Mouse (Mus musculus): ENCODE measurements around the gene Acbd3. TPM values are rescaled to one million over a fixed set of nuclear protein-coding genes. Genes with fewer than 3 reads are reported as not detected.

Gene Acbd3
- total and polyA plus RNA-seq, 3 experiments = 9.0 to 23.8 (median 20.6) TPM

- H3K27ac ChIP-seq = no peak overlapping the region
- intact Hi-C loops (cut with DNase I) = no loop called here
- H3K79me2 ChIP-seq (replicated peaks; ENCODE audit: control insufficient read depth, insufficient read depth, low read length) = no peaks in the 10 kb centered on the region
- no peak overlapping the region for H3K9ac ChIP-seq (ENCODE audit: low read depth, low read length)
- 2% methylated on average over 21 of the region's 21 CpGs for WGBS
- DNase-seq = no peak
- no peaks in the 10 kb centered on the region for H3K27me3 ChIP-seq (ENCODE audit: control insufficient read depth, insufficient read depth, low read length)
- H3K4me1 ChIP-seq (ENCODE audit: control insufficient read depth, insufficient read depth, low read length) = no peaks in the 10 kb centered on the region
- H3K4me3 ChIP-seq = peak overlapping the region; percentile 38
- H3K36me3 ChIP-seq (ENCODE audit: control insufficient read depth, insufficient read depth, low read length) = no peaks in the 10 kb centered on the region
- no peak for TF ChIP-seq EP300 (IDR thresholded peaks at IDR 0.05; ENCODE audit: insufficient read depth, low read depth, low read length)
- TF ChIP-seq CTCF (IDR thresholded peaks at IDR 0.05) = 0 out of 2 replicates have a peak, but pooled peaks have one; percentile 6
These were observed 68.3 kb downstream of the Acbd3 start for GRCm38 (mm10) chr1:180794170-180794569.

- 98% methylated on average over 5 of the region's 5 CpGs for WGBS
- no peaks in the 10 kb centered on the region for H3K27me3 ChIP-seq (ENCODE audit: control insufficient read depth, insufficient read depth, low read length)
- no peak for TF ChIP-seq EP300 (IDR thresholded peaks at IDR 0.05; ENCODE audit: insufficient read depth, low read depth, low read length)
- no peak for TF ChIP-seq POLR2A (IDR thresholded peaks at IDR 0.05; ENCODE audit: insufficient read depth, low read depth, low read length)
- TF ChIP-seq CTCF (IDR thresholded peaks at IDR 0.05) = no peak
- H3K4me1 ChIP-seq (ENCODE audit: control insufficient read depth, insufficient read depth, low read length) = no peaks in the 10 kb centered on the region
- peaks cover 8% of the 10 kb centered on the region for H3K36me3 ChIP-seq (ENCODE audit: control insufficient read depth, insufficient read depth, low read length)
- H3K4me3 ChIP-seq = no peak overlapping the region
- H3K9ac ChIP-seq (ENCODE audit: low read depth, low read length) = no peak overlapping the region
- no peaks in the 10 kb centered on the region for H3K79me2 ChIP-seq (replicated peaks; ENCODE audit: control insufficient read depth, insufficient read depth, low read length)
- no peak for DNase-seq
- no peak overlapping the region for H3K27ac ChIP-seq
- intact Hi-C loops (cut with DNase I) = no loop called here
These were observed 72.8 kb downstream of the Acbd3 start for GRCm38 (mm10) chr1:180798660-180799059.

- peaks cover 8% of the 10 kb centered on the region for H3K36me3 ChIP-seq (ENCODE audit: control insufficient read depth, insufficient read depth, low read length)
- no peak for DNase-seq
These were observed 73.4 kb downstream of the Acbd3 start for GRCm38 (mm10) chr1:180799253-180799652.

DNA sequence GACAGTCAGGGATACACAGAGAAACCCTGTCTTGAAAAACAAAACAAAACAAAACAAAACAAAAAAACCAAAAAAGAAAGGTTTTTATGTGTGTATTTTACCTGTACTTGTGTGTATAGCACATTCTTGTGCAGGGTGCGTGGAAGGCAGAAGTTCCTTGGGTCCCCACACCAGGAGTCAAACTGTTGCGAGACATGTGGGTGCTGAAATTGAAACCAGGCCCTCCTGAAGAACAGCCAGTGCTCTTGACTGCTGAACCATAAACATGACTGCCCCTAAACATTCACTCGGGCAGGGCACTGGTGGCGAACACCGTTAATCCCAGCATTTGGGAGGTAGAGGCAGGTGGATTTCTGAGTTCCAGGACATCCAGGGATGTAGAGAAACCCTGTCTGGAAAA lies 74.2 kb downstream of the Acbd3 start:
- no peak overlapping the region for H3K9ac ChIP-seq (ENCODE audit: low read depth, low read length)
- peaks cover 13% of the 10 kb centered on the region for H3K36me3 ChIP-seq (ENCODE audit: control insufficient read depth, insufficient read depth, low read length)
- no peak overlapping the region for H3K4me3 ChIP-seq
- no peak for DNase-seq
- H3K79me2 ChIP-seq (replicated peaks; ENCODE audit: control insufficient read depth, insufficient read depth, low read length) = no peaks in the 10 kb centered on the region
- WGBS = 98% methylated on average over 5 of the region's 5 CpGs
- no peaks in the 10 kb centered on the region for H3K27me3 ChIP-seq (ENCODE audit: control insufficient read depth, insufficient read depth, low read length)
- H3K4me1 ChIP-seq (ENCODE audit: control insufficient read depth, insufficient read depth, low read length) = no peaks in the 10 kb centered on the region
- intact Hi-C loops (cut with DNase I) = no loop called here
- TF ChIP-seq POLR2A (IDR thresholded peaks at IDR 0.05; ENCODE audit: insufficient read depth, low read depth, low read length) = no peak
- no peak for TF ChIP-seq CTCF (IDR thresholded peaks at IDR 0.05)
- no peak for TF ChIP-seq EP300 (IDR thresholded peaks at IDR 0.05; ENCODE audit: insufficient read depth, low read depth, low read length)
- H3K27ac ChIP-seq = no peak overlapping the region

More at GRCm38 (mm10) chr1:180799253-180799652, 73.4 kb downstream of the Acbd3 start:
- TF ChIP-seq POLR2A (IDR thresholded peaks at IDR 0.05; ENCODE audit: insufficient read depth, low read depth, low read length) (no peak), EP300 (IDR thresholded peaks at IDR 0.05; ENCODE audit: insufficient read depth, low read depth, low read length) (no peak), CTCF (IDR thresholded peaks at IDR 0.05) (no peak)
- Histone ChIP-seq H3K79me2 (replicated peaks; ENCODE audit: control insufficient read depth, insufficient read depth, low read length) (no peaks in the 10 kb centered on the region), H3K4me1 (ENCODE audit: control insufficient read depth, insufficient read depth, low read length) (no peaks in the 10 kb centered on the region), H3K27ac (no peak overlapping the region), H3K9ac (ENCODE audit: low read depth, low read length) (no peak overlapping the region), H3K27me3 (ENCODE audit: control insufficient read depth, insufficient read depth, low read length) (no peaks in the 10 kb centered on the region), H3K4me3 (no peak overlapping the region)
- intact Hi-C loops (cut with DNase I) = no loop called here
- 74% methylated on average over 5 of the region's 5 CpGs for WGBS

- Histone ChIP-seq H3K9ac (ENCODE audit: low read depth, low read length) (no peak overlapping the region), H3K27me3 (ENCODE audit: control insufficient read depth, insufficient read depth, low read length) (no peaks in the 10 kb centered on the region), H3K4me3 (no peak overlapping the region), H3K27ac (no peak overlapping the region), H3K79me2 (replicated peaks; ENCODE audit: control insufficient read depth, insufficient read depth, low read length) (peaks cover 2% of the 10 kb centered on the region), H3K36me3 (ENCODE audit: control insufficient read depth, insufficient read depth, low read length) (peaks cover 21% of the 10 kb centered on the region), H3K4me1 (ENCODE audit: control insufficient read depth, insufficient read depth, low read length) (no peaks in the 10 kb centered on the region)
- no peak for DNase-seq
- intact Hi-C loops (cut with DNase I) = no loop called here
- WGBS = 52% methylated on average over 2 of the region's 2 CpGs
- TF ChIP-seq EP300 (IDR thresholded peaks at IDR 0.05; ENCODE audit: insufficient read depth, low read depth, low read length) (no peak), POLR2A (IDR thresholded peaks at IDR 0.05; ENCODE audit: insufficient read depth, low read depth, low read length) (no peak), CTCF (IDR thresholded peaks at IDR 0.05) (no peak)
These were observed 75.0 kb downstream of the Acbd3 start for GRCm38 (mm10) chr1:180800814-180801213.

DNA sequence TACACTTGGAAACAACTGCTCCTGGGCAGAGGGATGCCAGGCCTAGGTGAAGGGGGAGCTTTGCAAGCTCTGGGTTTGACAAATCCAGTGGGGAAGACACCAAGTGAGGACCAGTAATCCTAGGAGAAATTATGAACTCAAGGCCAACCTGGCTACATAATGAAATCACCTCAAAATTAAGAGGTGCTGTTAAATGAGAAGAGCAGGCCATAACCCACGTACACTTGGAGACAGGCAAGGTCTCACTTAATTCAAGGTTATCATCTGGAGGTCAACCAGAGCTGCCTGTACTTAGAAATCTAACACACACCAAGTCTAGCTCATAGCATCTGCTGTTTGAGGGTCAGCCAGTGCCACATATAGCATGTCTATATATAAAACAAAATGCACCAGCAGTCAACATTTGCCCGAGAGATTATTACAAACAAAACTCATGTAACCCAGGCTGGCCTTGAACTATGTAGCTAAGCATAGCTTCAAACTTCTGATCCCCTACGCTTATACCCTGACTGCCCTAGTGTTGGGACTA lies 75.7 kb downstream of the Acbd3 start:
- H3K79me2 ChIP-seq (replicated peaks; ENCODE audit: control insufficient read depth, insufficient read depth, low read length) = peaks cover 4% of the 10 kb centered on the region
- no peak for DNase-seq
- H3K4me3 ChIP-seq = no peak overlapping the region
- H3K4me1 ChIP-seq (ENCODE audit: control insufficient read depth, insufficient read depth, low read length) = no peaks in the 10 kb centered on the region
- no peak overlapping the region for H3K9ac ChIP-seq (ENCODE audit: low read depth, low read length)
- no peaks in the 10 kb centered on the region for H3K27me3 ChIP-seq (ENCODE audit: control insufficient read depth, insufficient read depth, low read length)
- 60% methylated on average over 3 of the region's 3 CpGs for WGBS
- H3K36me3 ChIP-seq (ENCODE audit: control insufficient read depth, insufficient read depth, low read length) = peaks cover 27% of the 10 kb centered on the region
- intact Hi-C loops (cut with DNase I) = no loop called here
- H3K27ac ChIP-seq = no peak overlapping the region
- no peak for TF ChIP-seq CTCF (IDR thresholded peaks at IDR 0.05)
- TF ChIP-seq EP300 (IDR thresholded peaks at IDR 0.05; ENCODE audit: insufficient read depth, low read depth, low read length) = no peak
- no peak; the same call in 1 of the 2 replicates for TF ChIP-seq POLR2A (IDR thresholded peaks at IDR 0.05; ENCODE audit: insufficient read depth, low read depth, low read length)

Other genes starting within 250 kb of the Acbd3 start
- 1 to 10 TPM; 2.0 to 2.8 TPM for gene Stum, start 242.5 kb upstream of the Acbd3 start, total RNA-seq (2021)
- gene Stum, start 242.5 kb upstream of the Acbd3 start, polyA plus RNA-seq (2012; rRNA removed) = 3.7 and 6.0 TPM in 2 replicates
- 10 to 100 TPM; 56.9 to 60.2 TPM for gene Parp1, start 157.1 kb upstream of the Acbd3 start, total RNA-seq (2021)
- 19.5 and 31.9 TPM in 2 replicates for gene Parp1, start 157.1 kb upstream of the Acbd3 start, polyA plus RNA-seq (2012; rRNA removed)
- 1 to 10 TPM; 2.2 to 2.4 TPM for gene Lin9, start 84.9 kb upstream of the Acbd3 start, total RNA-seq (2021)
- gene Lin9, start 84.9 kb upstream of the Acbd3 start, polyA plus RNA-seq (2012; rRNA removed) = 1.5 and 2.6 TPM in 2 replicates
- not detected for gene Mixl1, start 29.0 kb upstream of the Acbd3 start, total RNA-seq (2021)
- gene Mixl1, start 29.0 kb upstream of the Acbd3 start, polyA plus RNA-seq (2012; rRNA removed) = not detected in 2 replicates
- gene H3f3a, start 87.9 kb downstream of the Acbd3 start, total RNA-seq (2021) = 100 to 1,000 TPM; 405 to 430 TPM
- gene H3f3a, start 87.9 kb downstream of the Acbd3 start, polyA plus RNA-seq (2012; rRNA removed) = 258 and 363 TPM in 2 replicates
- gene Sde2, start 125.1 kb downstream of the Acbd3 start, total RNA-seq (2021) = 10 to 100 TPM; 11.7 to 12.1 TPM
- gene Sde2, start 125.1 kb downstream of the Acbd3 start, polyA plus RNA-seq (2012; rRNA removed) = 5.0 and 9.8 TPM in 2 replicates
- gene Lefty2, start 167.1 kb downstream of the Acbd3 start, total RNA-seq (2021) = not detected
- 0.08 and 0.15 TPM in 2 replicates for gene Lefty2, start 167.1 kb downstream of the Acbd3 start, polyA plus RNA-seq (2012; rRNA removed)
- 10 to 100 TPM; 10.3 to 12.4 TPM for gene Pycr2, start 178.2 kb downstream of the Acbd3 start, total RNA-seq (2021)
- gene Pycr2, start 178.2 kb downstream of the Acbd3 start, polyA plus RNA-seq (2012; rRNA removed) = 12.7 and 13.9 TPM in 2 replicates
- under 1 TPM; 0.41 to 0.57 TPM for gene Lefty1, start 209.0 kb downstream of the Acbd3 start, total RNA-seq (2021)
- 3.0 and 3.3 TPM in 2 replicates for gene Lefty1, start 209.0 kb downstream of the Acbd3 start, polyA plus RNA-seq (2012; rRNA removed)
- gene Tmem63a, start 216.3 kb downstream of the Acbd3 start, total RNA-seq (2021) = 10 to 100 TPM; 13.2 to 15.8 TPM
- gene Tmem63a, start 216.3 kb downstream of the Acbd3 start, polyA plus RNA-seq (2012; rRNA removed) = 27.5 and 34.5 TPM in 2 replicates